Mouse (Mus musculus) layer of hippocampus, postnatal 36 days (tissue): ENCODE data around the gene Eif2ak2. TPM values are rescaled to one million over a fixed set of nuclear protein-coding genes. Genes with fewer than 3 reads are reported as not detected.

Experiments
- DNase-seq, 2 experiments: peaks; one replicate each; pipeline ENCODE4 v3.0.0; 2022
- total RNA-seq, 2 experiments: library from RNA; stranded (reverse); gene quantifications; 2 replicates each; pipeline ENCODE4 v1.2.3; 2021

Eif2ak2 gene
- total RNA-seq, 2 experiments from 2014 or later: 4.3 to 4.8 TPM

GRCm38 (mm10) chr17:78834856-78835835, 47.2 kb downstream of the Eif2ak2 start, which contains the start of the genes Heatr5b and Gpatch11:
Gene Heatr5b, minus strand, starts transcription at chr17:78835364.
Gene Gpatch11, plus strand, starts transcription at chr17:78835567.
- peak; percentile 97 for DNase-seq

- DNase-seq: no peak
Measured at GRCm38 (mm10) chr17:78824346-78824745, 58.0 kb downstream of the Eif2ak2 start.

GRCm38 (mm10) chr17:78809582-78809981, 72.8 kb downstream of the Eif2ak2 start:
- no peak for DNase-seq

GRCm38 (mm10) chr17:78809019-78809418, 73.4 kb downstream of the Eif2ak2 start:
- DNase-seq: no peak

Other genes starting within 250 kb of the Eif2ak2 start
- gene Strn, start 145.4 kb downstream of the Eif2ak2 start, total RNA-seq: 10 to 100 TPM; 59.1 to 68.3 TPM
- gene Heatr5b, start 47.2 kb downstream of the Eif2ak2 start, total RNA-seq: 10 to 100 TPM; 55.2 to 59.9 TPM
- gene Gpatch11, start 47.0 kb downstream of the Eif2ak2 start, total RNA-seq: 10 to 100 TPM; 39.9 to 41.8 TPM
- gene Sult6b1, start 24.4 kb upstream of the Eif2ak2 start, total RNA-seq: not detected
- 10 to 100 TPM; 26.8 to 27.6 TPM for gene Cebpzos, start 33.9 kb upstream of the Eif2ak2 start, total RNA-seq
- 10 to 100 TPM; 32.2 to 38.3 TPM for gene Cebpz, start 54.5 kb upstream of the Eif2ak2 start, total RNA-seq
- gene Ndufaf7, start 54.6 kb upstream of the Eif2ak2 start, total RNA-seq: 10 to 100 TPM; 51.9 to 61.6 TPM
- gene Prkd3, start 138.2 kb upstream of the Eif2ak2 start, total RNA-seq: 10 to 100 TPM; 13.2 to 13.5 TPM
- gene Qpct, start 169.3 kb upstream of the Eif2ak2 start, total RNA-seq: 10 to 100 TPM; 11.8 to 14.0 TPM